Mouse (Mus musculus) neural tube, embryonic 12.5 days (tissue): ENCODE data around the gene Tmem33. TPM values are rescaled to one million over a fixed set of nuclear protein-coding genes. Genes with fewer than 3 reads are reported as not detected.

Experiments used
- ATAC-seq: fragments of 200-750 bp; cut with Nextera tagmentation; 2 replicates; pipeline ENCODE4 v1.8.0; 2017; ENCODE audit warnings: low read depth, mild to moderate bottlenecking, moderate TSS enrichment, moderate library complexity; ENCODE audit not compliant: low FRiP score
- H3K27ac ChIP-seq: fragments of 300-500 bp; sonication (generic); 2 replicates; pipeline ENCODE4 v1.5.1; 2016
- H3K27me3 ChIP-seq: fragments of 300-500 bp; sonication (generic); replicated peaks from 2 replicates; pipeline ENCODE4 v1.6.1; 2016; ENCODE audit warnings: mild to moderate bottlenecking
- H3K36me3 ChIP-seq: fragments of 300-500 bp; sonication (generic); 2 replicates; pipeline ENCODE4 v1.6.1; 2016; ENCODE audit warnings: mild to moderate bottlenecking
- H3K4me1 ChIP-seq: fragments of 300-500 bp; sonication (generic); 2 replicates; pipeline ENCODE4 v1.6.1; 2016
- H3K4me2 ChIP-seq: fragments of 300-500 bp; sonication (generic); replicated peaks from 2 replicates; pipeline ENCODE4 v1.6.1; 2016; ENCODE audit warnings: mild to moderate bottlenecking
- H3K4me3 ChIP-seq: fragments of 300-500 bp; sonication (generic); 2 replicates; pipeline ENCODE4 v1.5.1; 2016
- H3K9ac ChIP-seq: fragments of 300-500 bp; sonication (generic); 2 replicates; pipeline ENCODE4 v1.6.1; 2016; ENCODE audit warnings: mild to moderate bottlenecking
- H3K9me3 ChIP-seq: fragments of 300-500 bp; sonication (generic); 2 replicates; pipeline ENCODE4 v1.6.1; 2016; ENCODE audit warnings: mild to moderate bottlenecking
- WGBS: fragments of 180-500 bp; shearing (Covaris S2); methylation state at CpG from one replicate; pipeline ENCODE4 v1.1.7; 2016; 5-methylcytosine and 5-hydroxymethylcytosine counted together
- polyA plus RNA-seq: library from polyadenylated mRNA; unstranded; fragments of >200 nt; fragmentation: Nextera tagmentation; extraction: Ambion mirVana; gene quantifications from 2 replicates; pipeline ENCODE4 v1.2.1, GENCODE M21; 2016

Gene Tmem33
- polyA plus RNA-seq: 94.6 and 99.4 TPM in 2 replicates

GRCm38 (mm10) chr5:67260531-67261371 is at the start of gene Tmem33:
Tmem33 (plus strand) TSS chr5:67260565.
- under 1% methylated on average over 67 of the region's 67 CpGs for WGBS
- H3K9ac ChIP-seq: peak within 1 kb of the TSS; percentile 83
- H3K27ac ChIP-seq: peak within 1 kb of the TSS; percentile 85
- H3K27me3 ChIP-seq: no peaks in the 10 kb centered on the region
- peak within 1 kb of the TSS; percentile 89 for H3K4me3 ChIP-seq
- no peaks in the 10 kb centered on the region for H3K9me3 ChIP-seq
- peaks cover 26% of the 10 kb centered on the region for H3K36me3 ChIP-seq
- peak within 1 kb of the TSS; percentile 69 for H3K4me2 ChIP-seq
- peak; percentile 89 for ATAC-seq
- H3K4me1 ChIP-seq: peaks cover 12% of the 10 kb centered on the region; the same call in 1 of the 2 replicates

GRCm38 (mm10) chr5:67213168-67213567 is 47.2 kb upstream of the Tmem33 start:
- Histone ChIP-seq H3K9me3 (no peaks in the 10 kb centered on the region), H3K4me3 (no peak overlapping the region), H3K4me2 (no peak overlapping the region), H3K27ac (no peak overlapping the region), H3K4me1 (peaks cover 25% of the 10 kb centered on the region), H3K9ac (no peak overlapping the region), H3K27me3 (peaks cover 87% of the 10 kb centered on the region), H3K36me3 (no peaks in the 10 kb centered on the region)
- no peak; the same call in 1 of the 2 replicates for ATAC-seq
- WGBS: 7% methylated on average over 5 of the region's 5 CpGs

- under 1% methylated on average over 28 of the region's 28 CpGs for WGBS
- Histone ChIP-seq H3K27ac (no peak overlapping the region), H3K4me2 (peak overlapping the region; percentile 58), H3K36me3 (no peaks in the 10 kb centered on the region), H3K9ac (no peak overlapping the region), H3K27me3 (peaks cover 94% of the 10 kb centered on the region), H3K4me1 (peaks cover 25% of the 10 kb centered on the region), H3K4me3 (no peak overlapping the region), H3K9me3 (no peaks in the 10 kb centered on the region)
- ATAC-seq: no peak
Measured at GRCm38 (mm10) chr5:67215121-67216030, 45.0 kb upstream of the Tmem33 start.

GRCm38 (mm10) chr5:67216031-67216778 is 44.2 kb upstream of the Tmem33 start:
- peaks cover 25% of the 10 kb centered on the region for H3K4me1 ChIP-seq
- H3K9me3 ChIP-seq: no peaks in the 10 kb centered on the region

GRCm38 (mm10) chr5:67216779-67217095 is 43.6 kb upstream of the Tmem33 start:
- no peaks in the 10 kb centered on the region for H3K9me3 ChIP-seq
- no peak for ATAC-seq
- no peak overlapping the region for H3K27ac ChIP-seq
- WGBS: under 1% methylated on average over 9 of the region's 9 CpGs
- H3K4me1 ChIP-seq: peaks cover 25% of the 10 kb centered on the region
- no peak overlapping the region for H3K9ac ChIP-seq
- H3K36me3 ChIP-seq: no peaks in the 10 kb centered on the region
- peaks cover 93% of the 10 kb centered on the region for H3K27me3 ChIP-seq
- H3K4me2 ChIP-seq: peak overlapping the region; percentile 58
- H3K4me3 ChIP-seq: peak overlapping the region; percentile 17; the same call in 1 of the 2 replicates

More at GRCm38 (mm10) chr5:67216031-67216778, 44.2 kb upstream of the Tmem33 start:
- peaks cover 92% of the 10 kb centered on the region for H3K27me3 ChIP-seq
- no peak overlapping the region for H3K27ac ChIP-seq
- peak overlapping the region; percentile 58 for H3K4me2 ChIP-seq
- H3K4me3 ChIP-seq: peak overlapping the region; percentile 17; the same call in 1 of the 2 replicates
- no peak overlapping the region for H3K9ac ChIP-seq
- 1% methylated on average over 49 of the region's 49 CpGs for WGBS
- no peak for ATAC-seq
- H3K36me3 ChIP-seq: no peaks in the 10 kb centered on the region

GRCm38 (mm10) chr5:67221901-67222300 is 38.5 kb upstream of the Tmem33 start:
- no peak for ATAC-seq
- H3K27me3 ChIP-seq: peaks cover 90% of the 10 kb centered on the region
- H3K36me3 ChIP-seq: no peaks in the 10 kb centered on the region
- no peak overlapping the region for H3K4me3 ChIP-seq
- H3K27ac ChIP-seq: no peak overlapping the region
- no peak overlapping the region for H3K9ac ChIP-seq
- peaks cover 13% of the 10 kb centered on the region; the same call in 1 of the 2 replicates for H3K4me1 ChIP-seq
- peaks cover 4% of the 10 kb centered on the region; the same call in 1 of the 2 replicates for H3K9me3 ChIP-seq
- 2% methylated on average over 6 of the region's 6 CpGs for WGBS
- peak overlapping the region; percentile 51; the same call in 1 of the 2 replicates for H3K4me2 ChIP-seq

- H3K27ac ChIP-seq: no peak overlapping the region
- WGBS: under 1% methylated on average over 44 of the region's 44 CpGs
- peaks cover 93% of the 10 kb centered on the region for H3K27me3 ChIP-seq
- ATAC-seq: peak; percentile 86
- H3K4me2 ChIP-seq: peak overlapping the region; percentile 51
- no peaks in the 10 kb centered on the region for H3K36me3 ChIP-seq
- no peak overlapping the region for H3K9ac ChIP-seq
- peak overlapping the region; percentile 12; the same call in 1 of the 2 replicates for H3K4me3 ChIP-seq
- H3K4me1 ChIP-seq: peaks cover 13% of the 10 kb centered on the region; the same call in 1 of the 2 replicates
- H3K9me3 ChIP-seq: peaks cover 4% of the 10 kb centered on the region; the same call in 1 of the 2 replicates
Measured at GRCm38 (mm10) chr5:67222440-67223390, 37.6 kb upstream of the Tmem33 start.

GRCm38 (mm10) chr5:67223391-67224121 is 36.8 kb upstream of the Tmem33 start:
- H3K9ac ChIP-seq: no peak overlapping the region
- H3K27ac ChIP-seq: no peak overlapping the region
- H3K27me3 ChIP-seq: peaks cover 93% of the 10 kb centered on the region
- peak overlapping the region; percentile 51; the same call in 1 of the 2 replicates for H3K4me2 ChIP-seq
- WGBS: 3% methylated on average over 15 of the region's 15 CpGs
- H3K36me3 ChIP-seq: no peaks in the 10 kb centered on the region
- no peak overlapping the region for H3K4me3 ChIP-seq
- no peak for ATAC-seq
- H3K4me1 ChIP-seq: peaks cover 16% of the 10 kb centered on the region; the same call in 1 of the 2 replicates
- peaks cover 4% of the 10 kb centered on the region; the same call in 1 of the 2 replicates for H3K9me3 ChIP-seq

- WGBS: 5% methylated on average over 6 of the region's 6 CpGs
- Histone ChIP-seq H3K4me2 (no peak overlapping the region), H3K4me1 (peaks cover 16% of the 10 kb centered on the region; the same call in 1 of the 2 replicates), H3K9me3 (peaks cover 4% of the 10 kb centered on the region; the same call in 1 of the 2 replicates), H3K36me3 (no peaks in the 10 kb centered on the region), H3K9ac (no peak overlapping the region), H3K27ac (no peak overlapping the region), H3K4me3 (no peak overlapping the region), H3K27me3 (peaks cover 92% of the 10 kb centered on the region)
- no peak for ATAC-seq
Measured at GRCm38 (mm10) chr5:67224122-67224502, 36.3 kb upstream of the Tmem33 start.

- no peak overlapping the region for H3K4me3 ChIP-seq
- H3K36me3 ChIP-seq: no peaks in the 10 kb centered on the region
- H3K4me1 ChIP-seq: peaks cover 23% of the 10 kb centered on the region
- no peak for ATAC-seq
- H3K27ac ChIP-seq: no peak overlapping the region
- H3K9ac ChIP-seq: no peak overlapping the region
- H3K4me2 ChIP-seq: no peak overlapping the region
- WGBS: 41% methylated on average over 7 of the region's 7 CpGs
- peaks cover 95% of the 10 kb centered on the region for H3K27me3 ChIP-seq
- peaks cover 4% of the 10 kb centered on the region; the same call in 1 of the 2 replicates for H3K9me3 ChIP-seq
Measured at GRCm38 (mm10) chr5:67225758-67226157, 34.6 kb upstream of the Tmem33 start.
